Mouse (Mus musculus): ENCODE results near the gene Acta2. TPM values are rescaled to one million over a fixed set of nuclear protein-coding genes. Genes with fewer than 3 reads are reported as not detected.

Acta2 gene
- polyA plus RNA-seq (2015; fragmentation: Illumina TruSeq; extraction: RNeasy Lipid Tissue Mini Kit (QIAGEN cat#74804); ENCODE audit: insufficient read depth, low replicate concordance) = 117 TPM

GRCm38 (mm10) chr19:34254880-34255681, at the start of gene Acta2:
Gene Acta2, minus strand, starts transcription at chr19:34255590.

GRCm38 (mm10) chr19:34289948-34290789, 34.8 kb upstream of the Acta2 start, which contains the start of gene Fas:
Gene Fas, plus strand, starts transcription at chr19:34290666.

GRCm38 (mm10) chr19:34192008-34192963, 63.1 kb downstream of the Acta2 start, which contains the start of gene Stambpl1:
Gene Stambpl1, plus strand, starts transcription at chr19:34192229.

Other genes with a start within 250 kb of the Acta2 start
- gene Lipk, start 247.3 kb downstream of the Acta2 start, polyA plus RNA-seq (2015; fragmentation: Illumina TruSeq; extraction: RNeasy Lipid Tissue Mini Kit (QIAGEN cat#74804); ENCODE audit: insufficient read depth, low replicate concordance) = not detected
- gene Lipn, start 188.2 kb downstream of the Acta2 start, polyA plus RNA-seq (2015; fragmentation: Illumina TruSeq; extraction: RNeasy Lipid Tissue Mini Kit (QIAGEN cat#74804); ENCODE audit: insufficient read depth, low replicate concordance) = 3.0 TPM
- gene Lipm, start 154.7 kb downstream of the Acta2 start, polyA plus RNA-seq (2015; fragmentation: Illumina TruSeq; extraction: RNeasy Lipid Tissue Mini Kit (QIAGEN cat#74804); ENCODE audit: insufficient read depth, low replicate concordance) = not detected
- 0.68 TPM for gene Ankrd22, start 89.5 kb downstream of the Acta2 start, polyA plus RNA-seq (2015; fragmentation: Illumina TruSeq; extraction: RNeasy Lipid Tissue Mini Kit (QIAGEN cat#74804); ENCODE audit: insufficient read depth, low replicate concordance)
- gene Stambpl1, start 63.4 kb downstream of the Acta2 start, polyA plus RNA-seq (2015; fragmentation: Illumina TruSeq; extraction: RNeasy Lipid Tissue Mini Kit (QIAGEN cat#74804); ENCODE audit: insufficient read depth, low replicate concordance) = 41.0 TPM
- gene Fas, start 35.1 kb upstream of the Acta2 start, polyA plus RNA-seq (2015; fragmentation: Illumina TruSeq; extraction: RNeasy Lipid Tissue Mini Kit (QIAGEN cat#74804); ENCODE audit: insufficient read depth, low replicate concordance) = 33.8 TPM
- 3.5 TPM for gene Ch25h, start 219.6 kb upstream of the Acta2 start, polyA plus RNA-seq (2015; fragmentation: Illumina TruSeq; extraction: RNeasy Lipid Tissue Mini Kit (QIAGEN cat#74804); ENCODE audit: insufficient read depth, low replicate concordance)